Mouse (Mus musculus) liver, embryonic 16.5 days (tissue): Measurements from ENCODE around the gene C4bp. TPM values are rescaled to one million over a fixed set of nuclear protein-coding genes. Genes with fewer than 3 reads are reported as not detected.

ENCODE experiments used
- ATAC-seq: fragments of 200-750 bp; cut with Nextera tagmentation; 2 replicates; pipeline ENCODE4 v1.8.0; 2017; ENCODE audit warnings: low read depth, mild to moderate bottlenecking, moderate number of reproducible peaks, moderate library complexity
- H3K27ac ChIP-seq: fragments of 300-500 bp; sonication (generic); 2 replicates; pipeline ENCODE4 v1.5.1; 2014; ENCODE audit warnings: mild to moderate bottlenecking, low read length
- H3K27me3 ChIP-seq: fragments of 300-500 bp; sonication (generic); 2 replicates; pipeline ENCODE4 v1.6.1; 2014; ENCODE audit warnings: low read depth, low read length, mixed read lengths; ENCODE audit not compliant: control insufficient read depth, insufficient read depth
- H3K36me3 ChIP-seq: fragments of 300-500 bp; sonication (generic); 2 replicates; pipeline ENCODE4 v1.6.1; 2014; ENCODE audit warnings: mild to moderate bottlenecking; ENCODE audit not compliant: control insufficient read depth, insufficient read depth
- H3K4me1 ChIP-seq: fragments of 300-500 bp; sonication (generic); 2 replicates; pipeline ENCODE4 v1.6.1; 2014; ENCODE audit warnings: low read depth, low read length, mixed read lengths; ENCODE audit not compliant: control insufficient read depth
- H3K4me2 ChIP-seq: fragments of 300-500 bp; sonication (generic); 2 replicates; pipeline ENCODE4 v1.6.1; 2014; ENCODE audit warnings: low read depth, low read length, mixed read lengths
- H3K4me3 ChIP-seq: fragments of 300-500 bp; sonication (generic); 2 replicates; pipeline ENCODE4 v1.5.1; 2014; ENCODE audit warnings: low read depth, mild to moderate bottlenecking, low read length
- H3K9ac ChIP-seq: fragments of 300-500 bp; sonication (generic); 2 replicates; pipeline ENCODE4 v1.6.1; 2014; ENCODE audit warnings: low read depth, low read length
- H3K9me3 ChIP-seq: fragments of 300-500 bp; sonication (generic); replicated peaks from 2 replicates; pipeline ENCODE4 v1.6.1; 2016; ENCODE audit warnings: low read length; ENCODE audit not compliant: control insufficient read depth
- WGBS: fragments of 180-500 bp; shearing (Covaris S2); extraction: QIAGEN DNeasy Blood & Tissue Kit; methylation state at CpG from one replicate; pipeline ENCODE4 v1.1.7; 2014; ENCODE audit not compliant: insufficient replicate concordance; 5-methylcytosine and 5-hydroxymethylcytosine counted together
- polyA plus RNA-seq: library from polyadenylated mRNA; unstranded; fragments of >200 nt; fragmentation: Nextera tagmentation; extraction: Ambion mirVana; gene quantifications from 2 replicates; pipeline ENCODE4 v1.2.1, GENCODE M21; 2015

C4bp gene
- polyA plus RNA-seq: 5.2 and 5.3 TPM in 2 replicates

DNA sequence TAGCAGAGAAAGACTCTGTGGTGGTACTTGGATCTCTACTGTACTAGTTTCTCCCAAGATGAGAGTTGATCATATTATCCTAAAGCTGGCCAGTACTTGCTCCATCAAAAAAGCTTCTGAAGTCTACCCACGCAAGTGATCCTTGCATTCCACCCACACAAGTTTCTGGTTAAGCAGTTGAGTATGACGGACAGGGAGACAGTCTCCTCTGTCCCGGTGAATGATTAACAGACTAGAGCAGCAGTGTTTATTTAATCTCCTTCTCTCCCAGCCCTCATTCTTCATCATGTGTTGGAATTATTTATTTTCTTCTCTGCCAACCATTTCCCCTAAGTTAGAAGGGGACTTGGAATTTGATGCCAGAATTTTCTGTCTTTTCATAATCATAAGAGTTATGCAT, at the start of gene C4bp:
Gene C4bp, minus strand, starts transcription at position 179 of the 400 bp plus-strand sequence.
- H3K4me3 ChIP-seq: no peak within 1 kb of the TSS
- H3K36me3 ChIP-seq: no peaks in the 10 kb centered on the region
- WGBS: 60% methylated on average over 3 of the region's 3 CpGs
- H3K4me1 ChIP-seq: peaks cover 2% of the 10 kb centered on the region
- no peaks in the 10 kb centered on the region for H3K27me3 ChIP-seq
- H3K9me3 ChIP-seq: no peaks in the 10 kb centered on the region
- H3K27ac ChIP-seq: no peak within 1 kb of the TSS
- H3K4me2 ChIP-seq: no peak within 1 kb of the TSS
- ATAC-seq: peak; percentile 67
- no peak within 1 kb of the TSS for H3K9ac ChIP-seq

DNA sequence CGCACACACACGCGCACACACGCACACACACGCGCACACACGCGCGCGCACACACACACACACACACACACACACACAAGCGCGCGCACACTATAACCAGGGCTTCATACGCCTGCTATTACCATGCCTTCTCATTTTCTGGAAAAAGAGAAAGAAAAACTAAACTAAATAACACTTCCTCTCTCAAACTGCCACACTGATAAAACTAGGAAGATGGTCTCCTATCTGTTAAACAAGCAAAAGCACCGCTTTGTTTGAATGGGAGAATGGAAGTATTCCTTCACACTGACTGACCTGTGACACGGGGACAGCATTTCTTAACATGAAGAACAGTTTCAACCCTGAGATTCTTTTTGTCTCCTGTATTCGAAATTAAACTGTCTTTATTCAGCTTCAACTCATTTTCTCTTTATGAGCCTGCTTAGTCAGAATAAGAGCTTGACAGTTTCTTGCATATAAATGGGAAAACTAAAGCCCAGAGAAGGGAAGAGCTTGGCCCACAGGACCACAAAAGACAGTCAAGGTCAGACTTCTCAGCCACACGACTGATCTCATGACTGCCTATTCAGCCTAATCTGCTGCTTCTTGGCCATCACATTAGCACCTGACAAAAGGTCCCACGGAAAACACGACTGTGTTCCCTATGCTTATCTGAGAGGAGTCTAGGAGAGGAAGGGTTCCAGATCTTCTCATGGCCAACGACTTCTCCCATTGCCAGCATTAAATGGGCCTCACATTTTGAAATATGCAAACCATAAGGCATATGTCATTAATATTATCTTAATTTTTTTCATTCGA, 49.0 kb upstream of the C4bp start:
- Histone ChIP-seq H3K4me1 (peaks cover 4% of the 10 kb centered on the region), H3K4me3 (no peak overlapping the region), H3K9ac (no peak overlapping the region), H3K4me2 (no peak overlapping the region), H3K27ac (no peak overlapping the region), H3K9me3 (no peaks in the 10 kb centered on the region), H3K27me3 (no peaks in the 10 kb centered on the region), H3K36me3 (peaks cover 15% of the 10 kb centered on the region; the same call in 1 of the 2 replicates)
- WGBS: 82% methylated on average over 22 of the region's 22 CpGs
- no peak for ATAC-seq

DNA sequence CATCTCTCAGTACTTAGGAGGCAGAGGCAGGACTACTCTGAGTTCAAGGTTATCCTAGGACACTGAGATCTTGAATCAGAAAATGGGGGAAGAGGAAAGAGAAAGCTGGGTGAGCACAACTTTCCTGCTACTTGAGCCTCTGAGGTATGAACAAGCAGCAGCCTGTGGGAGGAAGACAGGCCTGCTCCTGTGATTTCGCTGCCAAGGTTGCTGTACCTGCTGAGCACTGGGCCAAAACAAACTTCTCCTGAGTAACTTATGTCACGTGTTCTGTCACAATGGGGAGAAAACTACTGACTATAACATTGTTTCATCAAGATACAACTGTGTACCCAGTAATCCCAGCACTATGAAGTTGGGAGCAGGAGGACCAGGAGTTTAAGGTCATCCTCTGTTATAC, 42.2 kb upstream of the C4bp start:
- Histone ChIP-seq H3K36me3 (peaks cover 45% of the 10 kb centered on the region), H3K4me2 (no peak overlapping the region), H3K9me3 (no peaks in the 10 kb centered on the region), H3K27me3 (no peaks in the 10 kb centered on the region), H3K4me1 (no peaks in the 10 kb centered on the region), H3K4me3 (no peak overlapping the region), H3K9ac (no peak overlapping the region), H3K27ac (no peak overlapping the region)
- WGBS: 78% methylated on average over 2 of the region's 2 CpGs
- ATAC-seq: no peak

DNA sequence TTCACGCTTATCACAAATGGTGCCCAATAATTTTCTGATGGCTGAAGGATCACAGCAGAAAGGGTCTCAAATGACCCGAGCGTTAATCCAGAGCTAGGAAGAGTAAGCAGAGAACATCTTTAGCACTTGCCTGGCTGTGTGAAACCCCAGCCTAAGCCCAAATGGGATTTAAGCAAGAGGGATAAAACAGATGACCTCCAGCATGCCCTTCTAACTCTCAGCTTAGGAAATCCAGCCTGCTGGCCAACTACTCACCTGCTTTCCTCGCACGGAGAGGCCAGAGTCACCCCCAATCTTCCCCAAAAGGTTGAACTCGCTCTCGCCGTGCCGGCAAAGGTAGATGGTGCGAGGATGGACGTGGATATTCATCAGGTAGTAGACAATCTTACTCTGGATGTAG, 40.5 kb upstream of the C4bp start:
- Histone ChIP-seq H3K4me3 (no peak overlapping the region), H3K9me3 (no peaks in the 10 kb centered on the region), H3K4me2 (no peak overlapping the region), H3K4me1 (no peaks in the 10 kb centered on the region), H3K36me3 (peaks cover 58% of the 10 kb centered on the region), H3K27ac (no peak overlapping the region), H3K27me3 (no peaks in the 10 kb centered on the region), H3K9ac (no peak overlapping the region)
- ATAC-seq: no peak
- WGBS: 91% methylated on average over 11 of the region's 11 CpGs

DNA sequence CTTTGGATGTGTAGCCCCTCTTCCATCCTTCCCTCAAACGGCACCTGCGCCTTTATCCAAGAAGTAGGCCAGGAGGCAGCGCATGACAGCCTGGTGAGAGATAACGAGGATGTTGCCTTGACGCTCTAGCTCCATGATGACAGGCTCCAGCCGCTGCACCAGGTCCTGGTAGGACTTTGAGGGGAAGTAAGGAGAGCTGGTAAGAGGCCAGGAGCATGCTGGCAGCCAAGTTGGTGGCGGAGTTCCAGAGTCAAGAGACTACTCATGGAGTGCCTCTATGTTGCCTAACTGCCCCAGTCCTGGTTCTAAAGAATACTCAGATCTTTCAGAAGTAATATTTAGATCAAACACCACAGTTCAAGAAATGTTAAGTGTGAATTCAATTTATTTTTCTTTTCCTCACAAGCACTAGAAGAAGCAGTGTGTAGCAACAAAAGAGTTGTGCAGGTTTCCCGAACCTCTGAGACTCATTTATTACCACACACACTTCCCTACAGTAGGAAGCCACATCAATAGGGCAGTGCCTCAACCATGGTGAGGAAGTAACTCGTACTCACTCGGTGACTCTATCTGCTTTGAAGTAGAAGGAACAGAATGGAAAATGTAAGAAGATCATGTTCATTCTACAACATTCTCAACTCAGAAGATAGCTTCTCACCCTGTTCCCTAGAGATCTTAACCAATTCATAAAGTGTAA, 38.7 kb upstream of the C4bp start:
- WGBS: 85% methylated on average over 10 of the region's 10 CpGs
- ATAC-seq: no peak
- H3K27me3 ChIP-seq: no peaks in the 10 kb centered on the region
- no peaks in the 10 kb centered on the region for H3K9me3 ChIP-seq
- H3K4me1 ChIP-seq: no peaks in the 10 kb centered on the region; the same call in 1 of the 2 replicates
- no peak overlapping the region for H3K9ac ChIP-seq
- H3K4me3 ChIP-seq: no peak overlapping the region
- H3K4me2 ChIP-seq: no peak overlapping the region
- H3K27ac ChIP-seq: no peak overlapping the region
- peaks cover 51% of the 10 kb centered on the region for H3K36me3 ChIP-seq

DNA sequence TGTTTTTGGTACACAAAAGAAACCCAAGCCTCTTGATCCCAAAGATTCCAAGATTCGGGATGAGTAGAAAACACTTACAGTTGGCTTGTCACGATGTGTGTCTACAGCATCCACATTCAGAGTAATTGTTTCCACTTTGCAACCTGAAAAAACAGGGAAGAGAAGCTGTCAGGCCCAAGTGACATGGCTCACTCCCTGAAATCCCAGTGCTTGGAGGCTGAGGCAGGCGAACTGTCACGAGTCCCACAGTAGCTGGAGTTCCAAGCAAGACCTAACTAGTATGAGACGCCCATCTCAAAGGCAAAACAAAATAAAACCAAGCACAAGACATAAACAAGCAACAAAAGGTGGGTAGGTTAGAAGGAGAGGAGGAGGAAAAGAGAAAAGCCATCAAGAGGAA, 37.2 kb upstream of the C4bp start:
- no peaks in the 10 kb centered on the region for H3K9me3 ChIP-seq
- no peak for ATAC-seq
- no peaks in the 10 kb centered on the region for H3K27me3 ChIP-seq
- H3K36me3 ChIP-seq: peaks cover 46% of the 10 kb centered on the region
- no peak overlapping the region for H3K9ac ChIP-seq
- no peak overlapping the region for H3K27ac ChIP-seq
- WGBS: 82% methylated on average over 5 of the region's 5 CpGs
- H3K4me2 ChIP-seq: no peak overlapping the region
- no peaks in the 10 kb centered on the region; the same call in 1 of the 2 replicates for H3K4me1 ChIP-seq
- no peak overlapping the region for H3K4me3 ChIP-seq

DNA sequence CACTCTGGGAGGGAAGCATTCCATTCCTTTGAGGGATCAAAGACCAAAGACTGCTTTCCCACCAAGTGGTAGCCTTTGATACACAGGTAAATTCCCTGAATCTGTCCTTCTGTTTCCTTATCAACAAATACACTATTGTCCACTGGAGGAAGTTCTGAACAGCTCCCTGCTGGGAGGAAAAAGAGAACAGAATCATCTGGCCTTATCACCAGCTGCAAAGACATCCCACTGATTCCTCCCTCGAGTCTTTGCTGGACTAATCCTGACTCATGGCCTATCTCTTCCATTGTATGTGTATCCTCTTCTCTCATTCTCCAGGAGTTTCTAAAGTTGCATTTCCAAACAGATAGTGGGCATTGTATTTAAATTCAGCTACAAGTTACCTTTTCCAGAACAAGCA, 22.5 kb upstream of the C4bp start:
- Histone ChIP-seq H3K36me3 (no peaks in the 10 kb centered on the region), H3K4me1 (no peaks in the 10 kb centered on the region), H3K4me2 (no peak overlapping the region), H3K9ac (no peak overlapping the region), H3K27ac (no peak overlapping the region), H3K9me3 (no peaks in the 10 kb centered on the region), H3K27me3 (no peaks in the 10 kb centered on the region), H3K4me3 (no peak overlapping the region)
- ATAC-seq: no peak
- WGBS: 7% methylated on average over 1 of the region's 1 CpGs

DNA sequence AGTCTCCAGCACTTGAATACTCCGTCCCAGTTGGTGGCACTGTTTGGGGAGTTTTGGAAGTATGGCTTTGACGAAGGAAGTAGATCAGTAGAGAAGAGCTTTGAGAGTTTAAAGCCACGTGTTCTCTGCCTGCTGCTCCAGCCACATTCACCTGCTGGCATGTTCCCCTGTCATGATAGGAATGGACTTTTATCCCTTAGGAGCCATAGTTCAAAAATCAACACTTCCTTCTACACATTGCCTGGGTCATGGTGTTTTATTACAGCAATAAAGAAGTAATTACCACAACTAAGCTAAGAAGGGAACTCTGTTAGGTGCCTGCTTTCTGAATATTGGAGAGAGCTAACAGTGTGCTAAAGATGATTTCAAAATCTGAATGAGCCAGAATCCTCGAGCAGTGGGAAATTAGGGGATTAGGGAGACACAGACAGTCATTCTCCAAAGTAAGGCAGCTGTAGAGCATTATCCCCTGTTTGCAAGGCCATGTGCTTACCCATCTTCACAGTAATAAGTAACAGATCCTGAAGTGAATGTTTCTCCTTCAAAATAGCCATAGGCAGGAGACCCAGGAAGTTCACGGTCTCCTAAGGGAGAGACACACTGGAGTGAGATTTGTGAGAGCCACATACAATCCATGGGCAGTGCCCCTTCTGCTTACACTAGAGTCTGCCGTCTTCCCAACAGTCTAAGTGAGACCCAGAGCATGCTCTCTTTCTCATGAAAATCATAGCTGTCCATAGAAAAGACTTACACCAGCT, 20.4 kb upstream of the C4bp start:
- Histone ChIP-seq H3K4me2 (no peak overlapping the region), H3K9ac (no peak overlapping the region), H3K4me1 (no peaks in the 10 kb centered on the region), H3K9me3 (no peaks in the 10 kb centered on the region), H3K4me3 (no peak overlapping the region), H3K36me3 (no peaks in the 10 kb centered on the region), H3K27ac (no peak overlapping the region), H3K27me3 (no peaks in the 10 kb centered on the region)
- WGBS: 58% methylated on average over 6 of the region's 6 CpGs
- no peak for ATAC-seq
